Mouse (Mus musculus): ENCODE data around the gene Fam169b. TPM values are rescaled to one million over a fixed set of nuclear protein-coding genes. Genes with fewer than 3 reads are reported as not detected.

The Fam169b gene
- 1.1 TPM for polyA plus RNA-seq (2014; fragmentation: Illumina TruSeq; extraction: RNeasy Lipid Tissue Mini Kit (QIAGEN cat#74804); ENCODE audit: low read depth, low replicate concordance)

DNA sequence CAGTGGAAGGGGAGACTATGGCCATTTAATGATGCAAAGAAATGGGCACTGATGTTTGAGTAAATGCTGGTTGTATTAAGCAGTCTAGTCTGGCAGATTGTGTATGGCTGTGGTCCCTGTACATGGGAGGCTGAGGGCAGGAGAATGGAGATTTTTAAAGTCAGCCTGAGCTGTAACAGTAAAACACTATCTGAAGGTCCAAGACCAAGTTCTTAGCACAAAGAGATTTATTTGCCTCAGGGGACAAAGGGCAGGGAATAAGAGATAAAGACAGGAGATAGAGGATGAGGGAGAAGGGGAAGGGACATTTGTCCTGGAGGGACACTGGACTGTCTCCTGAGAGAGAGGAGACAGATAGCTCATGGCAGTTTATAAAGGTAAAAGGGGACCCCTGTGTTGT is at the start of gene Fam169b:
Fam169b (plus strand) TSS at position 325 of the 400 bp plus-strand sequence.

DNA sequence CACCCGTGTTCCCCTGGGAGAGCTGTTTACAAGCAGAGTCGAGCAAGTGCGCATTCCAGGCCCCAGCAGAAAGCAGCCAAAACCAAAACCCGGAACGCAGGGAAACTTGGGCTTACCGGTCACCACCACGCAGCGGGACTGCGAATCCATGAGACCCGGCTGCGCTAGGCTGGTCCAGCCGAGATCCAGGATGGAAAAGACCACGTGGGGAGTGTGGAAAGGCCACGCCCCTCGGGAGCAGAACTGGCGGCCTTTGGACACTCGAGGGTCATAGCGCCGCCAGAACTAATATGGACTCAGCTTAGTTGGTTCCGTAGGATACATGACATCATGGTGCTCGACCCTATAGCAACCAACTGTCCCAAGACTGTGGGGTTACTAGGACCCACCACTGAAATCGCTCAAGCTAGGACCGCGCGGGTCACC is 9.6 kb upstream of the Fam169b start, which contains the start of gene Pgpep1l:
Pgpep1l (minus strand) TSS at position 206 of the 426 bp plus-strand sequence.

Other genes starting within 250 kb of the Fam169b start
- gene Pgpep1l, start 9.6 kb upstream of the Fam169b start, polyA plus RNA-seq (2014; fragmentation: Illumina TruSeq; extraction: RNeasy Lipid Tissue Mini Kit (QIAGEN cat#74804); ENCODE audit: low read depth, low replicate concordance): not detected